Mouse (Mus musculus) CH12F3 (cell line): ENCODE results near the gene Ssty1.
"Not testable (repeated sequence)": the region's sequence is repeated elsewhere in the genome, so short reads cannot be mapped to it uniquely, and the experiment has no call there.

Experiments used
- in situ Hi-C: fragments of 300-500 bp; cut with MboI; formaldehyde crosslinking; loops from 2 replicates; pipeline ENCODE4 v1.14.3; 2020; ENCODE audit warnings: low sequenced_read_pairs

Gene Ssty1

DNA sequence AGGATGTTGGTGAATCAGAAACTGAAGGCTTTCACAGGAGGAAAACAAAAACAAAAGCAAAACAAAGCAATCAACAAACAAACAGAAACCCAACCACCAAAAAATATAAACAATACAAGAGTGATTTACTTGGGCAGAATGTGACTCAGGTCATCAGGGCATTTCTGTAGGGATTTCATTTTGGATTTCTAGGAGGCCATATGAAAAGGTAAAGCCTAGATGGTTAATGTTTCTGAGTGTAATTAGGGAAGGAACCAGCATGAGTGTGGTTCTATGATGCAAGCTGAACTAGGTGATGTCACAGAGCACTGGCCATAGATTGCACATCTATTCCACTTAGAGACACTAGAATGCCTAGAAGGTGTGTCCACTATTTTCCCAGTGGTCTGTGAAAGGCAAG lies at the start of gene Ssty1:
Gene Ssty1 (plus strand): TSS at position 301 of the 400 bp plus-strand sequence.
- in situ Hi-C loops, result not testable (repeated sequence)

DNA sequence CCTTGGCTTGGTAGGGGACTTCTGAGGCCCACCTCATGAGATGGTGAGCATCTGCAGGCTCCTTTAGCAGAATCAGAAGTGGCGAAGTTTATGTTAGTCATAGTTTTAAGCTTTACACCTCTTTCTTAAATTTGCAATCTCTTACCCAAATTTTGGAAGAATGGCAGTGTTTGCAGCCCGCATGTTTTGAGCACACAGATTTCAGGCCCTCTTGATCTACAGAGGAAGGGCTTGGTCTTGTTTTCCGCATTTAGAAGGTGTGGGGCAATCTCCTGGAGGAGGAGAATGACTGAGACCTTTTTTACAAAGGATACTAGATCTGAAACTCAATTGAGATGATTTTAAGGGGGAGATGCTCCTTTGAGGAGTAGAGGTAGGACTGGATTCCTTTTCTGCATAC lies 27.2 kb upstream of the Ssty1 start, which contains the start of gene Gm21764:
Gene Gm21764 (minus strand): TSS at position 101 of the 400 bp plus-strand sequence.
- in situ Hi-C loops, result not testable (repeated sequence)
